Mouse (Mus musculus) liver, adult 2 months (tissue): ENCODE results near the gene Gpr88. TPM values are rescaled to one million over a fixed set of nuclear protein-coding genes. Genes with fewer than 3 reads are reported as not detected.
A peak's percentile ranks its signal among the peaks of the same experiment; 100 is the strongest.
"Not testable (repeated sequence)": the region's sequence is repeated elsewhere in the genome, so short reads cannot be mapped to it uniquely, and the experiment has no call there.

Experiments used
- DNase-seq: peaks from one replicate; pipeline ENCODE4 v3.0.0-alpha.2; 2011; ENCODE audit warnings: low read depth, low spot score; ENCODE audit errors: extremely low read depth
- H3K27ac ChIP-seq: fragments of 200-500 bp; replicated peaks from 2 replicates; pipeline ENCODE4 v1.5.1; 2012; ENCODE audit warnings: low read depth, mild to moderate bottlenecking, control low read depth, inconsistent platforms, low read length; ENCODE audit not compliant: insufficient read depth
- H3K27me3 ChIP-seq: fragments of 200-500 bp; 2 replicates; pipeline ENCODE4 v1.6.1; 2012; ENCODE audit warnings: mild to moderate bottlenecking, moderate library complexity, low read length, inconsistent platforms; ENCODE audit not compliant: control insufficient read depth, insufficient read depth
- H3K36me3 ChIP-seq: fragments of 200-500 bp; 2 replicates; pipeline ENCODE4 v1.6.1; 2012; ENCODE audit warnings: low read length, inconsistent platforms; ENCODE audit not compliant: control insufficient read depth, insufficient read depth
- H3K4me1 ChIP-seq: fragments of 200-500 bp; 2 replicates; pipeline ENCODE4 v1.6.1; 2011; ENCODE audit warnings: low read length; ENCODE audit not compliant: control insufficient read depth, insufficient read depth
- H3K4me3 ChIP-seq: fragments of 200-500 bp; 2 replicates; pipeline ENCODE4 v1.5.1; 2011; ENCODE audit warnings: low read depth, mild to moderate bottlenecking, control low read depth, low read length, moderate library complexity; ENCODE audit not compliant: insufficient read depth
- H3K79me2 ChIP-seq: fragments of 200-500 bp; 2 replicates; pipeline ENCODE4 v1.6.1; 2012; ENCODE audit warnings: inconsistent platforms, mild to moderate bottlenecking, low read length, moderate library complexity; ENCODE audit not compliant: control insufficient read depth, insufficient read depth
- H3K9ac ChIP-seq: fragments of 200-500 bp; 2 replicates; pipeline ENCODE4 v1.6.1; 2012; ENCODE audit warnings: low read depth, mild to moderate bottlenecking, control low read depth, inconsistent platforms, low read length
- CTCF ChIP-seq: fragments of 200-500 bp; IDR thresholded peaks from 2 replicates; pipeline ENCODE4 v1.5.1; 2011; ENCODE audit warnings: low read depth, low read length, control low read depth
- POLR2A ChIP-seq: fragments of 200-500 bp; IDR thresholded peaks from 2 replicates; pipeline ENCODE4 v1.6.1; 2011; ENCODE audit warnings: low read length, control low read depth; ENCODE audit not compliant: insufficient read depth; ENCODE audit errors: extremely low read depth
- WGBS: fragments of 180-500 bp; shearing (Covaris S2); methylation state at CpG from one replicate; pipeline ENCODE4 v1.1.7; 2018; 5-methylcytosine and 5-hydroxymethylcytosine counted together
- polyA plus RNA-seq: library from polyadenylated mRNA; depleted of rRNA; stranded (reverse); fragments of >200 nt; gene quantifications from 2 replicates; pipeline ENCODE4 v1.2.3, GENCODE M21; 2012
- total RNA-seq: library from RNA; depleted of rRNA; stranded (reverse); fragments of >200 nt; gene quantifications from 2 replicates; pipeline ENCODE4 v1.2.3, GENCODE M21; 2014

Gene Gpr88
- total and polyA plus RNA-seq, 2 experiments, result not detected

DNA sequence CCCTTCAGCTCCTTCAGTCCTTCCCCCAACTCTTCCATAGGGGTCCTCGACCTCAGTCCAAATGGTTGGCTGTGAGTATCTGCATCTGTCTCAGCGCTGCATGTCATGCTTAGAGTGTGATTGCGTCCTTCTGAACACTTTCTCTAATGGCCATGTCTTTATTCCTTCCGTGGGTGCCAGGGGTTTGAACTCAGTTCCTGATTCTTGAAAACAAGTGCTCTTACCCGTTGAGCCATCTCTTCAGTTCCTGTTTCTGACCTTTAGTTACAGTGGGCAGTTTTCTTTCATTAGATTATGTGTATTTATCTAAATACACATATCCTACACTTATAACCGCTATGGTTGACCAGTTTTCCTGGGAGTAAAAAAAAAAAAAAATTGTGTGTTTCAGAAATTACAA, 26.4 kb downstream of the Gpr88 start:
- DNase-seq, result no peak
- Histone ChIP-seq H3K4me1 (no peaks in the 10 kb centered on the region), H3K9ac (no peak overlapping the region), H3K79me2 (no peaks in the 10 kb centered on the region), H3K27me3 (no peaks in the 10 kb centered on the region), H3K27ac (no peak overlapping the region), H3K36me3 (no peaks in the 10 kb centered on the region), H3K4me3 (no peak overlapping the region)
- 93% methylated on average over 6 of the region's 6 CpGs for WGBS
- TF ChIP-seq CTCF (no peak), POLR2A (no peak)

- no peaks in the 10 kb centered on the region for H3K36me3 ChIP-seq
- no peaks in the 10 kb centered on the region for H3K27me3 ChIP-seq
- TF ChIP-seq POLR2A (no peak), CTCF (no peak)
- DNase-seq, result peak; percentile 24
- no peak overlapping the region for H3K9ac ChIP-seq
- no peak overlapping the region for H3K27ac ChIP-seq
- WGBS, result 53% methylated on average over 17 of the region's 17 CpGs
- no peak overlapping the region for H3K4me3 ChIP-seq
- H3K4me1 ChIP-seq, result no peaks in the 10 kb centered on the region
- H3K79me2 ChIP-seq, result no peaks in the 10 kb centered on the region
Observed at GRCm38 (mm10) chr3:116222511-116223243, 30.6 kb downstream of the Gpr88 start.

- Histone ChIP-seq H3K79me2 (no peaks in the 10 kb centered on the region), H3K9ac (no peak overlapping the region), H3K36me3 (no peaks in the 10 kb centered on the region), H3K4me1 (no peaks in the 10 kb centered on the region), H3K27me3 (no peaks in the 10 kb centered on the region), H3K4me3 (no peak overlapping the region), H3K27ac (no peak overlapping the region)
- no peak for DNase-seq
- 43% methylated on average over 3 of the region's 3 CpGs for WGBS
- TF ChIP-seq CTCF (no peak), POLR2A (no peak)
Observed at GRCm38 (mm10) chr3:116221686-116222010, 31.7 kb downstream of the Gpr88 start.

DNA sequence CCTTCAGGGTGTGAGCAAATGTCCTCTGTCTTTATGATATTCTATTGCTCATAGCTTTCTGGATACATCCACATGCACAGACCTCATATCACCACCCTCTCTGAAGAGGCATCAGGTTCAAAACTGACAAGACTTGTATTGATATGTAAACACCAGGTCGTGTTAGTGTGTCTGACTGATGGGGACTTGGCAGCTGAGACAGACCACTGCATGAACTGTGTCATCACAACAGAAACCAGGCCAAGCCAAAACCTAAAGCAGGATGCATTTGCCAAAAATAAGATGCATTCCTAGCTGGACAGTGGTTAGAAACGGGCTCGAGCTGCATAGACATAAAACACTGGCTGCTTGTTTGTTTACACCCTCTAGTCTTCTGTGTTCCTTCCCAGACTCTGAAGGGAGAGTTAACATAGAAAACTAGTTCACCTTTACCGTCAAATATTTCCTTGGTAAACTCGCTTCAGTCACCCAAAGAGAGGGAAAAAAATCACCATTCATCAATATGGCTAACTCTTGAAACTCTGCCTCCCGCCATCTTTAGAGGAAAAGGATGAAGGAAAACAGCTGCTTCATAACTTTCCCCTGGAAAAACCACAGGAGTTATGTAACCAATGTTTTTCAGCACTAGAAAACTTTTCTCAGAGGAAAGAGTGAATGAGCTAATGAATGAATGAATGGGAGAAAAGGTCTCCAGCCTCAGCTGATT, 32.2 kb downstream of the Gpr88 start:
- no peaks in the 10 kb centered on the region for H3K36me3 ChIP-seq
- TF ChIP-seq POLR2A (no peak), CTCF (no peak)
- no peaks in the 10 kb centered on the region for H3K79me2 ChIP-seq
- H3K4me1 ChIP-seq, result no peaks in the 10 kb centered on the region
- no peaks in the 10 kb centered on the region for H3K27me3 ChIP-seq
- no peak overlapping the region for H3K27ac ChIP-seq
- no peak overlapping the region for H3K9ac ChIP-seq
- WGBS, result 79% methylated on average over 6 of the region's 6 CpGs
- no peak for DNase-seq
- no peak overlapping the region for H3K4me3 ChIP-seq

DNA sequence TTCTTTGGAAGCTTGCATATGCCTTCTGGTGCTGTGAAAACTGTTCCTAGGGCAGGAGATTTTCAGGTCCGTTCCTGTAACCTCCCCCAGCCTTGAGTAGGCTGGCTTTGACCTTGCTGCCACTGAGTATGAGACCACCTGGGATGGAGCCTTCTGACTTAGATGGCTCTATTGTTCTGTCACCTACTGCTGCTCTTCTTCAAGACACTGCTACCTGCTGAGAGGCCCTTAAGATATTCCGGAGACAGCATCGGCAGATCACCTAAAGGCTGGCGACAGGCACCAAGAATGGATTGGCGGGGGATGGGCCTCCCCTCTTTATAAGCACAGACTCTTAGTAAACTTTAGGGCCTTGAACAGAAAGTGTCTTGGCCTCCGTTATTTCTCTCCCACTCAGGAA, 35.9 kb downstream of the Gpr88 start:
- not testable (repeated sequence) for H3K27ac ChIP-seq, H3K27me3 ChIP-seq, H3K4me1 ChIP-seq, H3K36me3 ChIP-seq, H3K79me2 ChIP-seq, H3K4me3 ChIP-seq, DNase-seq, H3K9ac ChIP-seq
- WGBS, result 94% methylated on average over 6 of the region's 6 CpGs

GRCm38 (mm10) chr3:116216261-116216660, 37.0 kb downstream of the Gpr88 start:
- H3K36me3 ChIP-seq, result no peaks in the 10 kb centered on the region
- no peaks in the 10 kb centered on the region for H3K4me1 ChIP-seq
- H3K27ac ChIP-seq, result no peak overlapping the region
- no peak for DNase-seq
- TF ChIP-seq POLR2A (no peak), CTCF (no peak)
- H3K79me2 ChIP-seq, result no peaks in the 10 kb centered on the region
- 88% methylated on average over 1 of the region's 1 CpGs for WGBS
- H3K9ac ChIP-seq, result no peak overlapping the region
- no peaks in the 10 kb centered on the region for H3K27me3 ChIP-seq
- no peak overlapping the region for H3K4me3 ChIP-seq
